Mouse (Mus musculus): Measurements from ENCODE around the gene Rrp1.
"Not testable (repeated sequence)": the region's sequence is repeated elsewhere in the genome, so short reads cannot be mapped to it uniquely, and the experiment has no call there.

The Rrp1 gene

GRCm38 (mm10) chr10:78425181-78426041 is 12.6 kb upstream of the Rrp1 start, which contains the start of gene Cstb:
Gene Cstb (plus strand): TSS chr10:78425669.
- peak; percentile 87 for DNase-seq (ENCODE audit: low spot score)

DNA sequence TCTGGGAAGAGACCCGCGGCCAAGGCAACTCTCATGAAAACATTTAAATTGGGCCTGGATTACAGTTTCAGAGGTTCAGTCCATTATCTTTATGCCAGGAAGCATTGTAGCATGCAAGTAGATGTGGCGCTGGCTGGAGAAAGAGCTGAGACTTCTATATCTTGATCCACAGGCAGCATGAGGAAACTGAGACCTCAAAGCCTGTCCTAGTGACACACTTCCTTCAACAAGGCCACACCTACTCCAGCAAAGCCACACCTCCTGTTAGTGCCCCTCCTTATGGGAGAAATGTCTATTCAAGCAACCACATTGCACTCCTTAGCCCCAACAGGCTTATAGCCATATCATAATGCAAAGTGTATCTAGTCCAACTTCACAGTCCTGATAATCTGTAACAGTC is 9.8 kb upstream of the Rrp1 start:
- DNase-seq (ENCODE audit: low spot score) = no peak

DNA sequence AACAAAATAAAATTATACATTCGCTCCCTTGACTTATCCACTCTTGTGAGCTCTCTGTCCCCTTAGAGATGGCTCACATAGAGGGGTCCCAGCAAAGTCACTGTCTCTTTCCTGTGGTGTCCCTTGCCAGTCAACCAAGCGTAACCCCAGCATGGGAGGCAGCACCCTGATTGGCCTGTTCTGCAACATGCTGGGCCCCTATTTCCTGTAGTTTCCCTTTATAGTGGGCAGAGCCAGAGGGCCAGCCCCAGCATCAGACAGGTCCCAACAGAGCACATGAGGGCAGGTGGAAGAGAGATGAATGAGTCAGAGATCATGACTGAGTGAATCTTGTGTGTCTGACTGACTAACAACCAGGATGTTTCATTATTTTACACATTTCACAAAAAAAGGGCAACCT is 8.1 kb upstream of the Rrp1 start:
- DNase-seq (ENCODE audit: low spot score) = no peak

- no peak for DNase-seq (ENCODE audit: low spot score)
These were observed 5.9 kb upstream of the Rrp1 start for GRCm38 (mm10) chr10:78418791-78419190.

GRCm38 (mm10) chr10:78417888-78418287 is 5.0 kb upstream of the Rrp1 start:
- DNase-seq (ENCODE audit: low spot score) = no peak

DNA sequence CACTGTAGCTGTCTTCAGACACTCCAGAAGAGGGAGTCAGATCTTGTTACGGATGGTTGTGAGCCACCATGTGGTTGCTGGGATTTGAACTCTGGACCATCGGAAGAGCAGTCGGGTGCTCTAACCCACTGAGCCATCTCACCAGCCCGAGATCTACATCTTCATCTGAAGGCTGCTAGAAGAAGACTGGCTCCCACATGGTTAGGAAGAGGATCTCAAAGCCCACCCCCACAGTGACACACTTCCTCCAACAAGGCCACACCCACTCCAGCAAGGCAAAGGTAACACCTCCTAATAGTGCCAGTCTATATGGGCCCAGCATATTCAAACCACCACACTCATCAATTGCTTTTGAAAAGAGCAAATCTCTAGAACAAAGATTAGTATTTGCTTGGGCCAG is 2.1 kb upstream of the Rrp1 start:
- DNase-seq (ENCODE audit: low spot score) = not testable (repeated sequence)

- DNase-seq (ENCODE audit: low spot score) = no peak
These were observed 293 bp upstream of the Rrp1 start for GRCm38 (mm10) chr10:78413152-78413520.

DNA sequence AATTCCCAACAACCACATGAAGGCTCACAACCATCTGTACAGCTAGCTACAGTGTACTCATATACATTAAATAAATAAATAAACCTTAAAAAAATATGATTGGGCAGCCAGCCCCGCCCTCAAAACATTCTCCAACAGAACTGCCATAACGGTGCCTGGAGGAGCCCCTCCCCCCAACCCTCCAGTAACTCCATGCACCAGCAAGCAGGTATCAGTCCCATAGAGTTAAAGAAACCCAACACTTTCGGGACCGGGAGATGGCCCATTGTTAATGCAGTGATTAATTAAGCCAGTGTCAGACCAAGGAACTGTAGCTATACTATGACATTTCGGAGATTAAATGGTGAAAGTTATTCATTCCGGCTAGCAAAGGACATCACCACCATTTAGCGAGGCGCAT is 992 bp downstream of the Rrp1 start:
- DNase-seq (ENCODE audit: low spot score) = no peak

DNA sequence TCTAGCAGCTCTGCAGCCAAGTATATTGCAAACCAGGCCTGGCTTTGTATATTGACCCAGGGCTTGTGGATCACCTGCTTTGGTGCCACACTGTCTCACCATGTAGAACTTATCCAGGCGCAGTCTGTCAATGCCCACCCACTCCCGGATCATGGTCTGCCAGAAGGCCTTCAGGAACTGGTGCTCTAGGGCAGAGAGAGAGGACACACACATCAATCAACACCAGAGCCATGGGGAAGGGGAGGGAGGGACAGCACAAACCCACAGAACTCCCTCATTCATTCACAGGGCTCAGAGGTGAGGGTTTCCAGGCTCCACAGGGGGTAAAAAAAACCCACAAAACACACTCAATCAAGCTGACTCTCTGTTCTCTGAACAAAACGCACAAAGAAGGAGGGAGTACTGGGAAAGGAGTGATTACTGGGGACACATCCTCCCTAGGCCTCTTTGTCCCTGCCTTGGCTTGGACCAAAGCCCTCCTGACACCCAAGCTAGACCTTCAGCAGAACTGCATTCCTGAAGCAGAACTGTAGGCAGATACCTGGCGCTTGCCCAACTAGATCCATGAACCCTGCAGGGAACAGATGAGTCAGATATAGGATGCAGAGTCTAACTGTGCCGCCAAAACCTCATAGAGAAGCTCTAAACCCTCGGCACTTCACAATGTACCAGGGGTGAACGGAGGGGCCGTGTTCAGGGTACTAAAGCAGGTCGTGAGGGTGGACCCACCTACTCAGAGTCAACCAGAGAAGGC is 3.6 kb downstream of the Rrp1 start:
- no peak for DNase-seq (ENCODE audit: low spot score)

GRCm38 (mm10) chr10:78407132-78407531 is 5.7 kb downstream of the Rrp1 start:
- DNase-seq (ENCODE audit: low spot score) = no peak

DNA sequence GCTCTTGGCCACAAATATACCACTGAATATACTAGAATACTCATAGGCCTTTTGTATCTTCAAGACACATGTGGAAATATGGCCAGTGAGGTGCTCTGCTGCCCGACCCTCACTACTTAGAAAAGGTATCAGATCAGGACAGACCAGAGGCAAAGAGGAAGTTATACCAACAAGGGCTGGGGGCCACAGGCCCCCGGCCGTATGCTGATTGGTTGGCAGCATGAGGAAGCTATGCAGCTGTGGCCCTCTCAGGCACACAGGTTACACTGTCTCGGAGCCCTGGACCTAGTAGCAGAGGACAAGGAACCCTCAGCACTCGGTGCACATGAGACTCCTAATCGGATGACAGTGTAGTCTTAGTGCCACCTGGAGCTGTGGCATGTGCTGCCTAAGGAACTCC is 6.7 kb downstream of the Rrp1 start:
- no peak for DNase-seq (ENCODE audit: low spot score)

DNA sequence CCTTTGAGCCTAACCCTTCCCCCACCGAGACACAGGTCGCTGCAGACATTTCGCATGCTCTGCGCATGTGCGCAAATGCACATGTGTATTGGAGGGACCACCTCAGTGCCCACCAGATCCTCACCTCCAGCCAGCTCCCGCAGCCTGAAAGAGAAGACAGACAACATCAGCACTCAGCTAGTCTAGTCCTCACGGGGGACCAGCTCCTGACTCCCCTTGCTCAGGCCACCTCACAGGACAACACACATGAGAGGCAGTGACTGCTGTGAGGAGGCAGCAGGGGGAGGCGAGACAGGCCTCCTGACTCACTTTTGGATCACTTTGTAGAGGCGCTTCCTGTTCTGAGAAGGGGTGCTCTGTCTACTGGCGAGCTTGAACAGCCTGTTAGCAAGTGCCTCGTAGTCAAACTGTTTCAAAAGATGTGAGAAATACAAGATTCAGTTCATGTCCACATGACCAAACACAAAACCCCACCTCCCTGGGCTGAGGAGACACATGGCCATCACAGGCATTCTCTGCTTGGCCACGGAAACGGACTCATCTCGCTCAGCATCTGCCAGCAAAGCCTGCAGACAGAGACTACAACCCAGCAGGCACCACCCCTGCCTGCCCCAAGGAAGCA is 10.4 kb downstream of the Rrp1 start:
- DNase-seq (ENCODE audit: low spot score) = no peak

GRCm38 (mm10) chr10:78401127-78401526 is 11.7 kb downstream of the Rrp1 start:
- DNase-seq (ENCODE audit: low spot score) = no peak

- DNase-seq (ENCODE audit: low spot score) = peak; percentile 50
These were observed 13.7 kb downstream of the Rrp1 start for GRCm38 (mm10) chr10:78399090-78399657.

GRCm38 (mm10) chr10:78396625-78396885 is 16.3 kb downstream of the Rrp1 start:
- no peak for DNase-seq (ENCODE audit: low spot score)

GRCm38 (mm10) chr10:78395819-78396624 is 16.8 kb downstream of the Rrp1 start:
- peak; percentile 98 for DNase-seq (ENCODE audit: low spot score)

DNA sequence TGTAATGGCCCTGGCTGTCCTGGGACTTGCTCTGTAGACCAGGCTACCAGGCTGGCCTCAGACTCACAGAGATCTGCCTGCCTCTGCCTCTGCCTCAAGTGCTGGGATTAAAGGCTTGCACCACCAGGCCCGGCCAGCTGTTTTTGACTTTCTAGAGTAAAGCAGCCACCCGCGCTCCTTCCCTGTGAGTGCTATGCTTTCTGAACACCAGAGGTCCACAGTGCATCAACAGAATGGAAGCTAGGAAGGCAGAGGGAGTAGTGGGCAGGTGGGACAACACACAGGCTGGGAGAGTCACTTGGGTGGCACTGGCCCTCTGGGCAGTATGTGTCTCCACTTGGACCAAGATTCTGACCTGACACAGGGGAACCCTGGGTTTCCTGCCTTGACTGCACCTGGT is 17.5 kb downstream of the Rrp1 start:
- no peak for DNase-seq (ENCODE audit: low spot score)

DNA sequence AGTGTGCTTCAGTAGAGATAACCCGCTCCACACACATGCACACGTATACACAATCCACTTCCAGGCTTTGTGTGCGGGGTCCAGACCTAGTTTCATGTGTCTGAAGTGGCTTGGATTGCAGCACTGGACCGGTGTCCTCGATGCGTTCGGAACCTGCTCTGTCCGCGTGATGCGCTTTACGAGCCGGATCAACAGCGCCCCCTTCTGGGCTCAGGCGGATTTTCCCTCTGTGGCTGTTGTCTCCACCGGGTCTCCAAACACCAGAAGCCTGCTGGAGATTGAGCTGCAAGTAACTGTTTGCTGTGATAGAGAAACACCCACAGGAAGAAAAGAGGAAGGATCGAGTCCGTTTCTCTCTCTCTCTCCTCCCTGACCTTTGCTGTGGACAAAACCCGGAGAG is 20.8 kb downstream of the Rrp1 start:
- DNase-seq (ENCODE audit: low spot score) = peak; percentile 83

DNA sequence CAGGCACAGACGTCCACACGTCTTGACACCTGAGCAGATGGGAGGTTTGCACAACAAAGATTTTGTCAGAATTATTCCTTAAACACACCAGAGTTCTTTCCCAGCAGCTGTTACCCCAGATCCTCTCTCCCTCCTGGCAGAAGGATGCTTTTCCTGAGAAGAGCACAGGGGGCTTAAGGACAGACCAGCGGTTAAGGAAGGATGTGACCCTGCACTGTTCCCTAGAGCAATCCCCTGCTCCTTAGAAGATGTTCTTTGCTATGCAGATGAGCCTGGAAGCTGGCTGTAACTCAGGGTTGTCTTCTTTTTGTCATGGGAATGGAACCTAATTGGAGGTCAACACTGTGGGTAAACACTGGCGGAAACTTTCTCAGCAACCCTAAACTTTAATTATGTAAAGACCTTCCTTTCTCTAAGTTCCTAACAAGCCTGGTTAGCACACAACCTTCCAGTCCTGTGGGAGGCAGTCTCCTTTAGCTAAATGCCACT is 21.8 kb downstream of the Rrp1 start:
- no peak for DNase-seq (ENCODE audit: low spot score)

- no peak for DNase-seq (ENCODE audit: low spot score)
These were observed 24.4 kb downstream of the Rrp1 start for GRCm38 (mm10) chr10:78388216-78388980.

- no peak for DNase-seq (ENCODE audit: low spot score)
These were observed 27.3 kb downstream of the Rrp1 start for GRCm38 (mm10) chr10:78385520-78385919.

Measured in embryo, embryonic 10.5 days (tissue).